Mouse (Mus musculus) G1E (cell line): Measurements from ENCODE around the gene Inca1. TPM values are rescaled to one million over a fixed set of nuclear protein-coding genes. Genes with fewer than 3 reads are reported as not detected.

Experiments
- ATAC-seq: 2 replicates; pipeline ENCODE4 v1.8.0; 2016; ENCODE audit warnings: mild to moderate bottlenecking; ENCODE audit not compliant: insufficient number of reproducible peaks, poor library complexity, low FRiP score, severe bottlenecking; ENCODE audit errors: extremely low read depth
- DNase-seq: peaks from one replicate; pipeline ENCODE4 v3.0.0; 2012; ENCODE audit warnings: low spot score
- H3K27me3 ChIP-seq: 2 replicates; pipeline ENCODE4 v1.6.1; 2012; ENCODE audit warnings: mild to moderate bottlenecking, low read length, inconsistent platforms; ENCODE audit not compliant: insufficient read depth
- H3K36me3 ChIP-seq: replicated peaks from 2 replicates; pipeline ENCODE3; 2012; ENCODE audit warnings: mild to moderate bottlenecking, inconsistent platforms
- H3K4me1 ChIP-seq: 2 replicates; pipeline ENCODE4 v1.6.1; 2012; ENCODE audit warnings: low read depth, low read length, inconsistent platforms, mixed read lengths; ENCODE audit not compliant: insufficient read depth
- H3K4me3 ChIP-seq: 2 replicates; pipeline ENCODE4 v1.5.1; 2012; ENCODE audit warnings: low read depth, mild to moderate bottlenecking, inconsistent platforms, low read length, moderate library complexity, mixed read lengths
- H3K9me3 ChIP-seq: replicated peaks from 2 replicates; pipeline ENCODE4 v1.6.1; 2012; ENCODE audit warnings: inconsistent platforms
- CTCF ChIP-seq: IDR thresholded peaks from 2 replicates; pipeline ENCODE4 v1.5.1; 2012; ENCODE audit warnings: low read depth, low read length, inconsistent platforms, mixed read lengths
- GATA1 ChIP-seq: IDR thresholded peaks from 2 replicates; pipeline ENCODE4 v1.6.1; 2012; ENCODE audit warnings: borderline replicate concordance, low read length, inconsistent platforms, mixed read lengths
- GATA2 ChIP-seq: IDR thresholded peaks from 2 replicates; pipeline ENCODE4 v1.6.1; 2012; ENCODE audit warnings: low read depth, low read length, inconsistent platforms, borderline replicate concordance
- POLR2AphosphoS5 ChIP-seq: IDR thresholded peaks from 2 replicates; pipeline ENCODE4 v1.6.1; 2012; ENCODE audit warnings: low read depth, low read length, inconsistent platforms; ENCODE audit not compliant: insufficient replicate concordance
- TAL1 ChIP-seq: conservative IDR thresholded peaks from 2 replicates; pipeline ENCODE4 v1.6.1; 2012; ENCODE audit warnings: low read depth, low read length, inconsistent platforms, mixed read lengths
- polyA plus RNA-seq: library from polyadenylated mRNA; stranded (reverse); fragments of >175 nt; gene quantifications from 2 replicates; pipeline ENCODE4 v1.2.3, GENCODE M21; 2012
- total RNA-seq, 2 experiments: library from RNA; stranded (forward) in 1 of 2; stranded (reverse) in 1 of 2; fragments of 200-1000 nt in 1 of 2; fragments of >200 nt in 1 of 2; fragmentation: Nextera tagmentation in 1 of 2; gene quantifications; 2 replicates each; pipeline ENCODE4 v1.2.3; 2014 to 2017

The Inca1 gene
- total and polyA plus RNA-seq, 3 experiments, result 0.36 to 3.7 (median 1.2) TPM

DNA sequence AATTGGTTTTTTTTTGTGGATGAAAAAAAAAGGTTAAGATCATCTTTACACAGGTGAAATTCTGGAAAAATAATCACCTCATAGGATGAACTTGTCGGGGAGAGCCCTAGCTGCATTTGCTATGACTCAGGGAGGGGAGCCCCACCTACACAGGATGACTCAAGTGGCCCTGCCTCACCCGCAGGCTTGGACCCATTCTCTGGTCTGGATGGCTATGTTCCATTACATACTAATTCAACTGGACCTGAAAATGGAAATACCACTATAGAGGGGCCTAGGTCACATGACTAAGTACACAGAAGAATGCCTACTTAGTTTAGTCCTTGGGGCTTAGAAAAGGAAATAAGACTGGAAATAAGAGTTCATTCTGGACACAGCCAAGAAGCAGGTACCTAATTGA is 48.6 kb downstream of the Inca1 start:
- Histone ChIP-seq H3K9me3 (no peaks in the 10 kb centered on the region), H3K4me3 (peak overlapping the region; percentile 100; the same call in 1 of the 2 replicates), H3K4me1 (peaks cover 68% of the 10 kb centered on the region), H3K27me3 (no peaks in the 10 kb centered on the region), H3K36me3 (peaks cover 63% of the 10 kb centered on the region)
- no peak for DNase-seq
- TF ChIP-seq TAL1 (no peak), GATA2 (no peak), CTCF (no peak), POLR2AphosphoS5 (no peak), GATA1 (no peak)
- ATAC-seq, result no peak

DNA sequence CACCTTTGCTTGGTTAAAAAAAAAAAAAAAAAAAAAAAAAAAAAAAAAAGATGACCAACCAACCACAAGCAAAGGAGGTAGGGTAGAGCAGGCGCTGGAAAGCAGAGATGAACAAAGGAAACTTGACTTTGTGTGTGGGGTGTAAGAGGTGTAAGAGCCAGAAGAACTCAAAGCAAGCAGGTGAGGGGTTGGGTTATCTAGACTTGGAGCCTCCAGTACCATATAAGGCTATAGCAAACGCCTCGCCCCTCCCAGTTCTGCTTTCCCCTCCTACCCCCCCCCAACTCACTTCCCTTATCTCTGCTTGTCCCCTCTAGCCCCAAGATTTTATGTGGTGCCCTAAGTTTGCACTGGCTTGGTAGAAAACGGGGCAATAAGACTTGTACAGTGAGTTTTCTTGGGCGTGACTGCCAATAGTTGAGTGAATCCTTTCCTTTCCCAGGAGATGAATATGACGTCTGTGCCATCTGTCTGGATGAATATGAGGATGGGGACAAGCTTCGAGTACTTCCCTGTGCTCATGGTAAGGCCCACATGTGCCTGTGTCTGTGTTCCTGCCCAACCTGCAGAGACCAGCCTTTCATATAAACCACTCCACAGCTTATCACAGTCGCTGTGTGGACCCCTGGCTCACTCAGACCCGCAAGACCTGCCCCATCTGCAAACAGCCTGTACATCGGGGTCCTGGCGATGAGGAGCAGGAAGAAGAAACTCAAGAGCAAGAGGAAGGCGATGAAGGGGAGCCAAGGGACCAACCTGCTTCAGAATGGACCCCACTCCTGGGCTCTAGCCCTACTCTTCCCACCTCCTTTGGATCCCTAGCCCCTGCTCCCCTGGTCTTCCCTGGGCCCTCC is 49.4 kb downstream of the Inca1 start:
- TF ChIP-seq GATA1 (no peak), CTCF (no peak), GATA2 (no peak), TAL1 (no peak), POLR2AphosphoS5 (no peak)
- Histone ChIP-seq H3K9me3 (no peaks in the 10 kb centered on the region), H3K4me3 (peak overlapping the region; percentile 100; the same call in 1 of the 2 replicates), H3K36me3 (peaks cover 70% of the 10 kb centered on the region), H3K27me3 (no peaks in the 10 kb centered on the region), H3K4me1 (peaks cover 68% of the 10 kb centered on the region)
- no peak for DNase-seq
- ATAC-seq, result no peak

DNA sequence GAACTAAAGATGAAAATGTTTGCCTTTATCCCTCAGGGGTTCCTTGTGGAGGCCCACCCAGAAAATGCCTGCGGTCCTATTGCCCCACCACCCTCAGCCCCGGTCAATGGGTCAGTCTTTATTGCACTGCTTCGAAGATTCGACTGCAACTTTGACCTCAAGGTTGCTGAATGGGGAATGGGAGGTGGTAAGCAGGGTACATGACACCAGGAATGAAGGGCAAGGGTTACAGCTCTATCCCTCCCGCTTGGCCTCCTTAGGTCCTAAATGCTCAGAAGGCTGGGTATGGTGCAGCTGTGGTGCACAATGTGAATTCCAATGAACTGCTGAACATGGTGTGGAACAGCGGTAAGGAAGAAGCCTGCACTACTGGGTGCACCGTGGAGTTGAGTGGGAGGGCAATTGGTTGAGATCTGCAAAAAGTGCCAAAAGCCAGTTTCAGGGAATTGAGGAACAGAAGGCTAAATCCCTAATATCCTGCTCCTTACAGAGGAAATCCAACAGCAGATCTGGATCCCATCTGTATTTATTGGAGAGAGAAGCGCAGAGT is 50.7 kb downstream of the Inca1 start:
- H3K9me3 ChIP-seq, result no peaks in the 10 kb centered on the region
- H3K27me3 ChIP-seq, result no peaks in the 10 kb centered on the region
- peaks cover 83% of the 10 kb centered on the region for H3K36me3 ChIP-seq
- no peak for DNase-seq
- peaks cover 75% of the 10 kb centered on the region for H3K4me1 ChIP-seq
- peak overlapping the region; percentile 80; the same call in 1 of the 2 replicates for H3K4me3 ChIP-seq
- ATAC-seq, result no peak
- TF ChIP-seq POLR2AphosphoS5 (peak; percentile 88; the same call in 1 of the 2 replicates), TAL1 (no peak), GATA1 (no peak)

DNA sequence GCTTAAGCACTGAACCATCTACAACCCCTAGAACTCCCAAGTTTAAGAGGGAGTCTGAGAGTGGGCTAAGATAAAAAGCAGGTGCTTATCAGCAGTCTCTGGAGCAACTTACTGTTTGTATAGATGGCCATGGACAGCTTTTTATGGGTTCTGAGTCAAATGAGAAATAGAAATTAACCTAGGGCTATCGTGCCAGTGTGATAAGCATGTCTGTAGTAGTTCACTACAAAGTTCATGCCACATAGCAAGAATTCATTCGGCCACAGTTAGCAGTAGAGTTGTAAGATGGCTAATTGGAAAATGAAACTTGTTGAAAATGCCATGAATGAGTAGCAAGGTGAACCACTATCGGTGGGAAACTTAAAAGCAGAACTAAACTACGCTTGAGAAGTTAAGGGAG is 51.4 kb downstream of the Inca1 start:
- peak overlapping the region; percentile 80 for H3K4me3 ChIP-seq
- peaks cover 76% of the 10 kb centered on the region for H3K4me1 ChIP-seq
- DNase-seq, result no peak
- ATAC-seq, result no peak
- H3K9me3 ChIP-seq, result no peaks in the 10 kb centered on the region
- TF ChIP-seq GATA1 (no peak), TAL1 (peak; percentile 58), CTCF (no peak)
- peaks cover 84% of the 10 kb centered on the region for H3K36me3 ChIP-seq
- no peaks in the 10 kb centered on the region for H3K27me3 ChIP-seq

DNA sequence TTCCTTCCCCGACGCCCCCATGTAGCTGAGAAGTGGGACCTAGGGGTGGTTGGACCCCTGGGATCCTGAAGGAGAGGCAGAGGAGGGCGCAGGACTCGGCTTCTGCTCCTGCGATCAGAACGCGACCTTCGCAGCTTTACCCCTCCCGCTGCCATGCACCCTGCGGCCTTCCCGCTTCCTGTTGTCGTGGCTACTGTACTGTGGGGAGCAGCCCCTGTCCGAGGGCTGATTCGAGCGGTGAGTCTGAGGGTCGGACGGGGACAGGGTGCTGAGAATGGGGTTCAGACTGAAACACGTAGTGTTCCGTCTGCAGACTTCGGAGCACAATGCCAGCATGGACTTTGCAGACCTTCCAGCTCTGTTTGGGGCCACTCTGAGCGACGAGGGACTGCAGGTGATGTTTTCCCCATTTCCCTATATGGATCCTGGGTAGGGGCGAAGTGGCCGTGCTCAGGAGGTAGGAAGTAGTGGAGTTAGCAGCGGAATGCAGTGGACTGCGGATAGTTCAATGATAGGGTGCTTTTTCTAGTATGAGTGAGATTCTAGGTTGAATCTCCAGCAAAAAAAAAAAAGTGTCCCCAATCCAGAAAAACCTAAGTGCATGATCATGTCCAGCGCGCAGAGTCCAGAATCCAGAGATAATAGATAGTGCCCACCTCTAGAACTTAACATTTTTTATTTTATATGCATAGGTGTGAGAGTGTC is 52.1 kb downstream of the Inca1 start:
- no peak for ATAC-seq
- Histone ChIP-seq H3K4me3 (peak overlapping the region; percentile 80), H3K27me3 (no peaks in the 10 kb centered on the region), H3K4me1 (peaks cover 77% of the 10 kb centered on the region), H3K36me3 (peaks cover 84% of the 10 kb centered on the region), H3K9me3 (no peaks in the 10 kb centered on the region)
- DNase-seq, result no peak
- TF ChIP-seq CTCF (no peak), GATA2 (no peak), GATA1 (no peak), POLR2AphosphoS5 (peak; percentile 84; the same call in 1 of the 2 replicates), TAL1 (no peak)

DNA sequence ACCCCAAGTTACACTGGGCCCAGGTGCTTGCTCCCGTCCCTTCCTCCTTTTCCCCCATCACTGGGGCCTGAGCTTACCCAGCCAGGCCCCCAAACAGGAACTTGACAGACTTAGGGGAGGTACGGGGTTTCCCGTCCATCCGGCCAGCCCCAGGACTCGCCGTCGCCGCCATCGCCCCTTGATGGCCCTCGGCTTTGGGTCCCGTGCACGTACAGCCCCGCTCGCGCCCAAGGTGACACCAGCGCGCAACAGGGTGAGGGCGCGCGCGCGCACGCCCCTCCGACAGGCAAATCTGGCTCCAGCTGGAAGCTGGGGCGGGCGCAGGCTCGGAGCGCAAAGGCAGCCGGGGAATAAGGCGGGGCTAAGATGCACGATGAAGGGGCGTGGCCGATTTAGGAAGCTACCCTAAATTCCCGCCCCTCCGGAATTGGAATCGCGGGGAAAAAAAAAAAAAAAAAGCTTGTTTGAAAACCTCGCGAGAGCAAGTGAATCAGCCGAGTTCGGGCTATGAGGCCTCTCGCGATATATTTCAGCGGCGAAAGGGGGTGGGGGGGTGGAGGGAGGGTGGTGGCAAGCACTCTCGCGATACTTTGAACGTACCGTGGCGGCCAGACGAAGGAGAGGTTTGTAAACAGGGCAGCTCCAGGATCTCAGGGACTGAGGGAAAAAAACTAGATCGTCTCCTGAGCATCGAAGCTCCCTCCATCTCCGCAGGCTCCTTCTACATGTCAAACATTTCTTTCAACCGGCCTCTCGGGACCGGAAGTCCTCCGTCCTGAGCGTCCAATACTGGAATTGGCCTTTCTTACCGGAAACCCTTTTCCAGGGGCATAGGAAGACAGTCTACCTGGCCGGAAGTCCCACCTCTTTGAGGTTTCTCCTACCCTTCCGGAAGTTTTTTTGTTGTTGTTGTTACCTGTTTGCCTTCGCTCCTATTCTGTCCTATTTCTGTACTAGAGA is 53.0 kb downstream of the Inca1 start, which contains the start of the genes Rnf167 and Slc25a11:
Rnf167 (plus strand) TSS at position 545 of the 960 bp plus-strand sequence.
Slc25a11 (minus strand) TSS at position 789 of the 960 bp plus-strand sequence.
- Histone ChIP-seq H3K36me3 (peaks cover 84% of the 10 kb centered on the region), H3K9me3 (no peaks in the 10 kb centered on the region), H3K4me3 (peak within 1 kb of the TSS; percentile 80), H3K4me1 (peaks cover 72% of the 10 kb centered on the region), H3K27me3 (no peaks in the 10 kb centered on the region)
- no peak for TF ChIP-seq GATA2
- no peak for TF ChIP-seq CTCF
- TF ChIP-seq POLR2AphosphoS5, result no peak
- no peak for TF ChIP-seq GATA1
- no peak for TF ChIP-seq TAL1
- peak; percentile 50 for ATAC-seq
- DNase-seq, result peak; percentile 73
